Mouse (Mus musculus): ENCODE measurements around the gene Parva. TPM values are rescaled to one million over a fixed set of nuclear protein-coding genes. Genes with fewer than 3 reads are reported as not detected.

Gene Parva
- polyA plus RNA-seq, 1 experiment from 2014 or later, result 93.4 TPM

DNA sequence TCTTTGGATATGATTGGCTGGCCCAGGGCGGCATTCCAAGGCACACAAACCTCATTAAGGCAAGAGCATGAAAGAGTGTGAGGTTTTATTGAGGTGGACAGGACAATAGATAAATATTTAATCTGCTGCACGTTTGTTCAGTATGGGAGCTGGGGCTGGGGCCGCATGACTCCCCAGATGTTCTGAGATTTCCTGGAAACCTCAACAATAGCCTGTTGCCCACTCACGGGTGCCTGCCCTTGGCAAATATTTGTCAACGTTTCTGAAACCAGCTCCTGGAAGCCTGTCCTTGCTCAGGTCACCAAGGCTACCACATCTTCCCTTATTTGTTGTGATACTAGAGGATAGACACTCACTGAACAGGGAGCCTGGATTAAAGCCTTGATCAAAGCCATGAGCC is 166.3 kb downstream of the Parva start:
- no peak overlapping the region for H3K9ac ChIP-seq (ENCODE audit: low read depth, low read length)
- no peaks in the 10 kb centered on the region for H3K27me3 ChIP-seq (replicated peaks; ENCODE audit: control insufficient read depth, insufficient read depth, low read length)
- H3K9me3 ChIP-seq (ENCODE audit: control insufficient read depth, low read length), result no peaks in the 10 kb centered on the region
- no peak overlapping the region for H3K4me3 ChIP-seq (ENCODE audit: low read depth, low read length)
- H3K4me2 ChIP-seq (ENCODE audit: low read depth, low read length), result no peak overlapping the region
- DNase-seq (ENCODE audit: low spot score), result no peak
- H3K27ac ChIP-seq (replicated peaks; ENCODE audit: low read depth, low read length), result no peak overlapping the region
- 67% methylated on average over 5 of the region's 5 CpGs for WGBS
- H3K36me3 ChIP-seq (ENCODE audit: control insufficient read depth, insufficient read depth, low read length), result peaks cover 6% of the 10 kb centered on the region; the same call in 1 of the 2 replicates
- peaks cover 12% of the 10 kb centered on the region for H3K4me1 ChIP-seq (ENCODE audit: control insufficient read depth, insufficient read depth, low read length)
- no peak for ATAC-seq (ENCODE audit: low read depth)

DNA sequence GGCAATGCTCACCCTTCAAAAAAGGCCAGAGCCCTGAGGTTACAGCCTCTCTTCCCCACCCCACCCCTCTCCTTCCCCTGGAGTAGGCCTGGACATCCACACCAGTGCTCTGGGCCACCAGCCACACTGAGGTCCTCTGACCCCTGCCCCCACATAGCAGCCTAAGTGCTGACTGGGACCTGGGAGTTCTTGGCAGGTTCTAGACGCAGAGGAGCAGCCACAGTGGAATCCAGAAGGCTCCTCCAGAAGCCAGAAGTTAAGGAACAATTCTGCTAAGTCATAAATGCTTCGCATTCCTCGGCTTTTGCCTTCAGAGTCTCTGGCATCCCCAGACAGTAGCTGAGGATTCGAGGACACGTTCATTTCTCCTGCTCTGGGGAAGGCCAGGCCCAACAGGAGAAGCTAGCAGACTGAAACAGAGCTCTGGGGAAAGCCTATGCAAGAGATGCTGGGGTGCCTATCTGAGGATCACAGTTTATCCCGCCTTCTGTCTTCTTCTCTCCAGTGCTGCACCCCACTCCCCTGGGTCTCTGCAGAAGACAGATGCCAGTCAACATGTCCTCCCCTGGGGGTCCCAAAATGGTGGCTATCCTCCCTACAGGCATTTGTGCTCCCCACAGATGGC is 168.0 kb downstream of the Parva start:
- no peak overlapping the region for H3K4me2 ChIP-seq (ENCODE audit: low read depth, low read length)
- ATAC-seq (ENCODE audit: low read depth) (no peak), DNase-seq (ENCODE audit: low spot score) (peak; percentile 54)
- no peaks in the 10 kb centered on the region for H3K27me3 ChIP-seq (replicated peaks; ENCODE audit: control insufficient read depth, insufficient read depth, low read length)
- H3K9ac ChIP-seq (ENCODE audit: low read depth, low read length), result no peak overlapping the region
- H3K9me3 ChIP-seq (ENCODE audit: control insufficient read depth, low read length), result no peaks in the 10 kb centered on the region
- no peak overlapping the region for H3K4me3 ChIP-seq (ENCODE audit: low read depth, low read length)
- no peaks in the 10 kb centered on the region for H3K36me3 ChIP-seq (ENCODE audit: control insufficient read depth, insufficient read depth, low read length)
- H3K4me1 ChIP-seq (ENCODE audit: control insufficient read depth, insufficient read depth, low read length), result peaks cover 12% of the 10 kb centered on the region
- no peak overlapping the region for H3K27ac ChIP-seq (replicated peaks; ENCODE audit: low read depth, low read length)
- 53% methylated on average over 4 of the region's 6 CpGs for WGBS

DNA sequence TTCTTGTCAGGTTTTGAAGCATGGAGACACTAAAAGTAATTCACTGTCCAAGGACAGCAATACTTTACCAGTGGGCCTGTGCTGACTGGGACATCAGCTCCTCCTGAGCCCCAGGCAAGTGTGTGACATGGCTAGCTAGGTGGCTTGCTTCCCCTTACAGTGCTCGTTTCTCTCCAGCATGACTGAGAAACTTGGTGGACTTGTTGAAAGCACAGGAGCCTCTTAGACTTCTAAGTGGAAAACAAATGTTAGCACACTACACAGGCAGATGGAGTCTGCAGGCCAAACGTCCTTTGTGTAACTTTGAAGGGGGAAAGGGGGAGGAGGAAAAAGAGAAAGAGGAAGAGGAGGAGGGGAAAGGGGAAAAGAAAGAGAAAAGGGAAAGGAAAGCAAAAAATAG is 172.3 kb downstream of the Parva start:
- H3K27me3 ChIP-seq (replicated peaks; ENCODE audit: control insufficient read depth, insufficient read depth, low read length), result no peaks in the 10 kb centered on the region
- H3K9me3 ChIP-seq (ENCODE audit: control insufficient read depth, low read length), result no peaks in the 10 kb centered on the region
- H3K4me3 ChIP-seq (ENCODE audit: low read depth, low read length), result no peak overlapping the region
- H3K27ac ChIP-seq (replicated peaks; ENCODE audit: low read depth, low read length), result no peak overlapping the region
- H3K4me1 ChIP-seq (ENCODE audit: control insufficient read depth, insufficient read depth, low read length), result peaks cover 17% of the 10 kb centered on the region
- H3K9ac ChIP-seq (ENCODE audit: low read depth, low read length), result no peak overlapping the region
- H3K4me2 ChIP-seq (ENCODE audit: low read depth, low read length), result no peak overlapping the region
- 14% methylated on average over 2 of the region's 2 CpGs for WGBS
- no peak for ATAC-seq (ENCODE audit: low read depth)
- no peaks in the 10 kb centered on the region for H3K36me3 ChIP-seq (ENCODE audit: control insufficient read depth, insufficient read depth, low read length)
- no peak for DNase-seq (ENCODE audit: low spot score)

DNA sequence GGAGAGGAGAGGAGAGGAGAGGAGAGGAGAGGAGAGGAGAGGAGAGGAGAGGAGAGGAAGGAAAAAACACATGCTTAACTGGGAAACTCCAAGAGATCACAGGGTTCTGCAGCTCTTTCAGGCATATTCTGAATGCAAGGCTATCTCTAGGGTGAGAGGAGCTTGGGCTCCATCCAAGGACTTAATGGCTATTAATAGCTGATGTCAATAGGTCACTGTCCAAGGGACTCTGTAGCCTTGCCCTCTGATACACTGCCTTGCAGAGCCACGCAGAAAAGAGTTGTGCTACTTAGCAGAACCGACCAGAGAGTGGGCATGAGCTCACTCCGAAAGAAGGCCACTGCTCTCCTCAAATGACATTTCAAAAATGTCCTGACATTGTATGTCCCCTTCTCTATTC is 172.9 kb downstream of the Parva start:
- Histone ChIP-seq H3K9me3 (ENCODE audit: control insufficient read depth, low read length) (no peaks in the 10 kb centered on the region), H3K27me3 (replicated peaks; ENCODE audit: control insufficient read depth, insufficient read depth, low read length) (no peaks in the 10 kb centered on the region), H3K4me2 (ENCODE audit: low read depth, low read length) (no peak overlapping the region), H3K4me1 (ENCODE audit: control insufficient read depth, insufficient read depth, low read length) (peaks cover 14% of the 10 kb centered on the region), H3K36me3 (ENCODE audit: control insufficient read depth, insufficient read depth, low read length) (no peaks in the 10 kb centered on the region), H3K9ac (ENCODE audit: low read depth, low read length) (no peak overlapping the region), H3K27ac (replicated peaks; ENCODE audit: low read depth, low read length) (no peak overlapping the region), H3K4me3 (ENCODE audit: low read depth, low read length) (no peak overlapping the region)
- 60% methylated on average over 3 of the region's 3 CpGs for WGBS
- DNase-seq (ENCODE audit: low spot score), result no peak
- no peak for ATAC-seq (ENCODE audit: low read depth)

DNA sequence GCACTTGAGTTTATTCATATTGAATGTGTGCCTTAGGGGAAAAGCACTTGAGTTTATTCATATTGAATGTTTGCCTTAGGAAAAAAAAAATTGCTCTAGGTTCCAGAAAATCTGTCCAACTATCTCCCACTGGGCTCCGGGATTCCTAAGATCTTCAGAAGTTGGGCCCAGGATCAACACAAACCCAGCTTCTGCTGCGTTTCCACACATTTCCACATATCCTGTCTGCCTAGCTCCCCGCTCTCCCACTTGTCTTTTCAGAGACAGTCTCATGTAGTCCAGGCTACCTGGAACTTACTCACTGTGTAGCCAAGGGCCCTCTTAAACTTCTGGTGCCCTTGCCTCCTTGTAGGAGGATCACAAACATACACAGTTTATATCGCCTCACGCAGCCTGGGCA is 175.7 kb downstream of the Parva start:
- peaks cover 6% of the 10 kb centered on the region for H3K4me1 ChIP-seq (ENCODE audit: control insufficient read depth, insufficient read depth, low read length)
- ATAC-seq (ENCODE audit: low read depth) (no peak), DNase-seq (ENCODE audit: low spot score) (peak; percentile 62)
- H3K27ac ChIP-seq (replicated peaks; ENCODE audit: low read depth, low read length), result peak overlapping the region; percentile 23; the same call in 1 of the 2 replicates
- H3K9ac ChIP-seq (ENCODE audit: low read depth, low read length), result no peak overlapping the region
- WGBS, result 78% methylated on average over 5 of the region's 5 CpGs
- no peaks in the 10 kb centered on the region for H3K36me3 ChIP-seq (ENCODE audit: control insufficient read depth, insufficient read depth, low read length)
- H3K27me3 ChIP-seq (replicated peaks; ENCODE audit: control insufficient read depth, insufficient read depth, low read length), result no peaks in the 10 kb centered on the region
- no peak overlapping the region for H3K4me2 ChIP-seq (ENCODE audit: low read depth, low read length)
- H3K4me3 ChIP-seq (ENCODE audit: low read depth, low read length), result no peak overlapping the region
- no peaks in the 10 kb centered on the region for H3K9me3 ChIP-seq (ENCODE audit: control insufficient read depth, low read length)

DNA sequence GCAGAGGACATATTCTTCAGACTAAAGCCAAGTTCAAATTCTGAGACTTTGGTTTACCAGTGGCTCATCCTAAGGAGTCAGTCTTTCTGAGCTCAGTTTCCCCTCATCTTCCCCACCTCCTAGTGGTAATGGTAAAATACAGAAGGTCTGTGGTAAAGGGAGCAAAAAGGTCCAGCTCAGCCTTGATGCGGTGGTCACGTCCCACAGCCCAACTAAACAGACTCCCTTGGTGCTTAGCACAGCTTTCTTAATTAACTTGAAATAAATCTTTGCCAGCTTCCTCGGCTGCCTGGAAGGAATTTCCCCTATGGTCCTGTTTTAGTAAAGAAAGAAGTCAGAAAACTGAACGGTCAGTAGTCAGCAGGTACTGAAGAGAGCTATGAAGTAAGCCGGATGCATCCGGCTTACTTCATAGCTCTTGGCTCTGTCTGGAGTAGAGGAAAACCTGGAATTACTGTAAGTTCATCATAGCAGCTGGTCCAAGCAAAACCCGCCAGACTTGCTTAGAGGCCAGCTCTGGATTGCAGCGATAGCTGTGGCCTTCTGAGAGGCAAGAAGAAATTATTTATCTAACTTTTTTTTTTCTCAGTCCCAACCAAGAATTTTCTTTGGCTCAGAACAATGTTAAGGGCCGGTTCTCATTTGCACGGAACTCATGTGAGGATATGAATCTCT is 176.3 kb downstream of the Parva start:
- peak overlapping the region; percentile 23 for H3K27ac ChIP-seq (replicated peaks; ENCODE audit: low read depth, low read length)
- no peaks in the 10 kb centered on the region for H3K36me3 ChIP-seq (ENCODE audit: control insufficient read depth, insufficient read depth, low read length)
- no peaks in the 10 kb centered on the region for H3K9me3 ChIP-seq (ENCODE audit: control insufficient read depth, low read length)
- no peak overlapping the region for H3K4me2 ChIP-seq (ENCODE audit: low read depth, low read length)
- 46% methylated on average over 10 of the region's 10 CpGs for WGBS
- peak; percentile 92 for ATAC-seq (ENCODE audit: low read depth)
- no peak overlapping the region for H3K9ac ChIP-seq (ENCODE audit: low read depth, low read length)
- H3K4me3 ChIP-seq (ENCODE audit: low read depth, low read length), result no peak overlapping the region
- no peaks in the 10 kb centered on the region for H3K27me3 ChIP-seq (replicated peaks; ENCODE audit: control insufficient read depth, insufficient read depth, low read length)
- peak; percentile 90 for DNase-seq (ENCODE audit: low spot score)
- peaks cover 6% of the 10 kb centered on the region for H3K4me1 ChIP-seq (ENCODE audit: control insufficient read depth, insufficient read depth, low read length)

DNA sequence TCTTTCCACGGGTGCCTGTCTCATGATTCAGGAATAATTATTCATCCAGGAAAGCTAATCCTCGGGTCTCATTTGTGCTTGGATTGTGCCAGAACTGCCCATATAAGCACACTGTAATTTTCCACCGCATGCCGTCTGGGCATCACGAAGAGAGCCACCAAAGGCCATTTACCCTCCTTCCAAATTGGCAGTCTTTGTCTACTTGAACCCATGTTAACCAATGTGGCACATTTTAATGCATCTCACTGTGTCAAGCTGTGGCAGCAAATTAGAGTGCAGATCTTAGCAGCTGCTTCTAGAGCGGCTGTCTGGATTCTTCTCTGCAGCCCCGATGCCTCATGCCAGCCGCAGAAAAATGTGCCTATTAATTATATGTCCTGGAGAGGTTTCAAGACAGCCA is 176.9 kb downstream of the Parva start:
- DNase-seq (ENCODE audit: low spot score) (peak; percentile 47), ATAC-seq (ENCODE audit: low read depth) (peak; percentile 18; the same call in 1 of the 2 replicates)
- Histone ChIP-seq H3K9ac (ENCODE audit: low read depth, low read length) (no peak overlapping the region), H3K9me3 (ENCODE audit: control insufficient read depth, low read length) (no peaks in the 10 kb centered on the region), H3K4me1 (ENCODE audit: control insufficient read depth, insufficient read depth, low read length) (peaks cover 6% of the 10 kb centered on the region), H3K4me3 (ENCODE audit: low read depth, low read length) (no peak overlapping the region), H3K27me3 (replicated peaks; ENCODE audit: control insufficient read depth, insufficient read depth, low read length) (no peaks in the 10 kb centered on the region), H3K4me2 (ENCODE audit: low read depth, low read length) (no peak overlapping the region), H3K27ac (replicated peaks; ENCODE audit: low read depth, low read length) (peak overlapping the region; percentile 59), H3K36me3 (ENCODE audit: control insufficient read depth, insufficient read depth, low read length) (no peaks in the 10 kb centered on the region)
- WGBS, result 56% methylated on average over 8 of the region's 8 CpGs

DNA sequence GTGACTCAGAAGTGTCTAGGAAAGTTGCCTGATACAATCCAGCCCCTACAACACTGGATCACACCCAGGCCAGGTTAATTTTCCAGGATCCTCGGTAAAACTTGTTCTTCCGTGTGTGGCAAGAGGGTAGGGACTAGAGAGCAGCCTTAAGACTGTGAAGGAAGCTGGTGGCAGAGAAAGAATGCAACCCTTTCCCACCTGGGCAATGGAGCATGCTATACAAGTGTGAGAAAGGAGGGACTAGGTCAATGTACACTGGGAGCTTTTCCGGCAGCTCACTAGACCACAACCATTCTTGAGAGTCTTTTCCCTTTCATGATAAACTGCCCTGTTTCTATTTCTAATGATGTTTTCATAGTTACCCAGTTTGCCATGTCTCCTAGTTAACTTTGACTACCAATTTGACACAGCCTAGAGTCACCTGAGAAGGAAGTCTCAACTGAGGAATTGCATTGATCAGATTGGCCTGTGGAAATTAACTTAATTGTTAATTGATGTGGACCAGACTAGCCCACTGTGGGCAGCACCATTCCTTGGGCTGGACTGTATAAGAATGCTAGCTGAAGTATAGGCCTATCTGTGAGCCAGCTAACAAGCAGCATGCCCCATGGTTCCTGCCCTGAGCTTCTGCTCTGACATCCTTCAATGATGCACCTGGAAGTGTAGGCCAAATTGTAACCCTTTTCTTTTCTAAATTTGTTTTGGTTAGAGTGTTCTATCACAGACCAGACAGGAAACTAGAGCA is 186.9 kb downstream of the Parva start:
- Histone ChIP-seq H3K4me3 (ENCODE audit: low read depth, low read length) (no peak overlapping the region), H3K27ac (replicated peaks; ENCODE audit: low read depth, low read length) (no peak overlapping the region), H3K4me2 (ENCODE audit: low read depth, low read length) (no peak overlapping the region), H3K9ac (ENCODE audit: low read depth, low read length) (no peak overlapping the region), H3K9me3 (ENCODE audit: control insufficient read depth, low read length) (no peaks in the 10 kb centered on the region), H3K4me1 (ENCODE audit: control insufficient read depth, insufficient read depth, low read length) (peaks cover 4% of the 10 kb centered on the region; the same call in 1 of the 2 replicates), H3K36me3 (ENCODE audit: control insufficient read depth, insufficient read depth, low read length) (no peaks in the 10 kb centered on the region), H3K27me3 (replicated peaks; ENCODE audit: control insufficient read depth, insufficient read depth, low read length) (no peaks in the 10 kb centered on the region)
- WGBS, result 85% methylated on average over 3 of the region's 3 CpGs
- ATAC-seq (ENCODE audit: low read depth) (no peak), DNase-seq (ENCODE audit: low spot score) (no peak)
